Mouse (Mus musculus) MEL (cell line): ENCODE data around the gene Rhoq.
A peak's percentile ranks its signal among the peaks of the same experiment; 100 is the strongest.

Experiments
- CTCF ChIP-seq, 3 experiments: IDR thresholded peaks in 2 of 3; conservative IDR thresholded peaks in 1 of 3; 2 replicates each; pipeline ENCODE4 v1.5.1; 2011 to 2012; ENCODE audit warnings: low read length in 3 of 3, low read depth in 2 of 3, mild to moderate bottlenecking in 2 of 3, improper control_type of control experiment in 1 of 3, inconsistent platforms in 1 of 3, mixed read lengths in 1 of 3, moderate library complexity in 1 of 3; ENCODE audit not compliant: control insufficient read depth in 1 of 3, insufficient read depth in 1 of 3, poor library complexity in 1 of 3, severe bottlenecking in 1 of 3
- POLR2A ChIP-seq, 2 experiments: IDR thresholded peaks; 2 replicates each; pipeline ENCODE4 v1.6.1; 2011 to 2012; ENCODE audit warnings: low read length in 2 of 2, mild to moderate bottlenecking in 2 of 2, control low read depth in 1 of 2, improper control_type of control experiment in 1 of 2, low read depth in 1 of 2, moderate library complexity in 1 of 2; ENCODE audit not compliant: control insufficient read depth in 1 of 2, insufficient read depth in 1 of 2, poor library complexity in 1 of 2

DNA sequence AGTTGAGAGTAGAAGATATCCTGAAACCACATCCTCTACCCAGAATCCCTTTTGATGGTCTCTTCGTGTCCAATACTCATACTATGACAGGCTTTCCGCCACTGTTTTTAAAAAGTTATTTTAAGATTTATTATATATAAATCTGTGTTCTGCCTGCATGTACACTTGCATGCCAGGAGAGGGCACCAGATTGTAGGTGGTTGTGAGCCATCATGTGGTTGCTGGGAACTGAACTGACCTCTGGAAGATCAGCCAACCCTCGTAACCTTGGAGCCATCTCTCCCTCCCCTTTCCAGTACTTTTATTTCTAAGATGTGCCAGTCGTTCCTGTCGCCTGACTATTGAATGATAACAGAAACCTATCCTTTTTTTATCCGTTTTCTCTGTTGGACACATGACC lies 44.1 kb upstream of the Rhoq start:
- TF ChIP-seq CTCF (IDR thresholded peaks at IDR 0.05 in 2 of 3, conservative IDR thresholded peaks at IDR 0.05 in 1 of 3; ENCODE audit: control insufficient read depth in 1 of 3, insufficient read depth in 1 of 3, low read depth in 2 of 3, low read length in 3 of 3, poor library complexity in 1 of 3, severe bottlenecking in 1 of 3) (peak; percentile 44 to 75 (median 72)), POLR2A (IDR thresholded peaks at IDR 0.05; ENCODE audit: control insufficient read depth in 1 of 2, insufficient read depth in 1 of 2, low read depth in 1 of 2, low read length in 2 of 2, poor library complexity in 1 of 2) (no peak)
